Mouse (Mus musculus): ENCODE results near the gene Vsnl1.

GRCm38 (mm10) chr12:11281584-11281983 is 154.8 kb downstream of the Vsnl1 start:
- TF ChIP-seq POLR2A (IDR thresholded peaks at IDR 0.05; ENCODE audit: control insufficient read depth, low read depth, low read length), result no peak
- no peak for TF ChIP-seq CTCF (IDR thresholded peaks at IDR 0.05; ENCODE audit: control insufficient read depth, insufficient read depth, insufficient replicate concordance, low read depth, low read length)
